Mouse (Mus musculus): ENCODE measurements around the gene Dcdc2b. TPM values are rescaled to one million over a fixed set of nuclear protein-coding genes. Genes with fewer than 3 reads are reported as not detected.

Dcdc2b gene
- polyA plus RNA-seq, 1 experiment: 12.6 TPM

DNA sequence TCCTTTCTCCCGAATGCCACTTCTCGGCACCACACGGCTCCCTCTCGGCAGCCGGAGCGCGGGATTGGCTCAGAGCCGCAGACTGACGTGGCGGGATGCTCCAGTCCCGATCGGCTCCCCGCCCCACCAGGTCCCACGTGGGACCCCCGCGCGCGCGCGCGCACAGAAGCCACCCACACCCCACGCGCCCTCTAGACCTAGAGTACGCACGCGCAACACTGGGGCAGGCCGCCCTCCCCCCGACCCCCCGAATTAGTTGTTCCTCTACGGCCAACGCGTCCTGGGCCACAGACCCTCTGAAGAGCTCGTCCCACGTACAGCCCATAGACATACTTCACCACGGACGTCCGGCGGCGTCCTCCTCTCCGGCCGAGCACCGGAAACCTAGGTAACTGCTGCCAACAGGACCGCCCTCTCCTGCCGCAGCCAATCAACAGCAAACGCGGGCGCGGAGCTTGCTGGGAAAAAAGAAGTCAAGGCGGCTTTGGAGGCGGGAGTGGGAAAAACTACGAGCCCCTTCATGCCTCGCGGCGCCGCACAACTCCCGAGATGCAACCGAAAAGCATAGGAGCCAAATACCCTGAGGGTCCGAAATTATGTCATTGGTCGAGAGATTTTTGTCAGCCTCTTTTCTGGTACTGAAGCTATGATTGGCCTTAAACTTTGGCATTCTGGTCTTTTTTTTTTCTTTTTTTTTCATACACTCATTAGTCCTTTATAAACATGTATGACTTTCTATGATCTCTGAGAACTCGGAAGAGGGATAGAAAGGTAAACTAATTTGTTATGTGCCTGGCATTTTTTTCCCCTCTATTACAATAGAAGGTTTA, 26.8 kb upstream of the Dcdc2b start, which contains the start of gene Txlna:
Gene Txlna, minus strand, starts transcription at position 428 of the 830 bp plus-strand sequence.
- TF ChIP-seq POLR2A (IDR thresholded peaks at IDR 0.05; ENCODE audit: borderline replicate concordance, control insufficient read depth, low read depth, low read length) (peak; percentile 82), CTCF (IDR thresholded peaks at IDR 0.05; ENCODE audit: control insufficient read depth, insufficient read depth, low read length) (no peak)
- under 1% methylated on average over 60 of the region's 60 CpGs for WGBS
- Histone ChIP-seq H3K4me1 (ENCODE audit: control insufficient read depth, insufficient read depth, low read length) (no peaks in the 10 kb centered on the region), H3K27ac (ENCODE audit: control insufficient read depth, insufficient read depth, low read depth, low read length, poor library complexity) (peak within 1 kb of the TSS; percentile 85), H3K4me3 (replicated peaks; ENCODE audit: control insufficient read depth, low read depth, low read length) (peak within 1 kb of the TSS; percentile 89)

DNA sequence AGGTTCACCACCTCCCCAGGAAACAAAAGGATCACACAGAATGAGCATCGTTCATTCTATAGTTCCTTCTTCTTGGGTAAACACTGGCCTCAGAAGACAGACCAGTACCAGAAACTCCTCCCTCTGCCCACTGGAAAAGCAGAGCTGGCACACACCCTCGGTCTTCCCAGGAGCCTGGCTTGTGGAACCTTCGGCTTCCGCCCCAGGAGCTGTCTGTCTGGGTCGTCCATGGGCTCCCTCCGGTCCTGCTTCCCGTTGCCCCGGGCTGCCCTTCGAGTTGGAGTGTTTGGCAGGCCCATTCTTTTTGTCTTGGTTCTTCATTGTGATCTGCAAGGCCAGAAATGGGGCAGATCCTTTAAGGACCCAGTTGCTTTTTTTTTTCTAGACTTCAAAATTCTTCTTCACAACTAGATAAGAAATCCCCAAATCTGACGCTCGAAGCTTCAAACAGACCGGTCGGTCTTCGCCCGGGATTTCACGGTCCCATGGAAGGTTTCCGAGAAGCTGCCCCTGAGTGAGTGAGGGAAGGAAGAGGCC, 26.1 kb upstream of the Dcdc2b start:
- Histone ChIP-seq H3K4me1 (ENCODE audit: control insufficient read depth, insufficient read depth, low read length) (no peaks in the 10 kb centered on the region), H3K27ac (ENCODE audit: control insufficient read depth, insufficient read depth, low read depth, low read length, poor library complexity) (peak overlapping the region; percentile 85), H3K4me3 (replicated peaks; ENCODE audit: control insufficient read depth, low read depth, low read length) (peak overlapping the region; percentile 89)
- WGBS: 1% methylated on average over 17 of the region's 17 CpGs
- no peak for TF ChIP-seq POLR2A (IDR thresholded peaks at IDR 0.05; ENCODE audit: borderline replicate concordance, control insufficient read depth, low read depth, low read length)
- no peak for TF ChIP-seq CTCF (IDR thresholded peaks at IDR 0.05; ENCODE audit: control insufficient read depth, insufficient read depth, low read length)

DNA sequence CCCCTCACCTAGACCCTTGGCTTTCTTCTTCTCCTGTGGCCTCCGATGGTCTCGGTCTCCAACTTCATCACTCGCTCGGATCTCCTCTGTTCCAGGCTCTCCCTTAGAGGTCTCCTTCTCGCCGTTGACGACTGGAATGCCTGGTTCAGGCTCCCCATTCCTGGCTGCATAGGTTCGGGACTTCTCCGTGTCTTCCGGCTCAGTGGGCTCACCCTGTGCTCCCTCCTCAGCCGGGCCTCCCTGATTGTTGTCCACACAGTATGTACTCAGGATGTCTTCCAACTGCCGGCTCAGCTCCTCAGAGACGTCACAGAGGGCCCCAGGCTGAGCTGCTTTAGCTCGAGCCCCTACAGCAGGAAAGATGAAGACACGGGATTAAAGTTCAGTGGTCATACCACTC, 25.2 kb upstream of the Dcdc2b start:
- Histone ChIP-seq H3K27ac (ENCODE audit: control insufficient read depth, insufficient read depth, low read depth, low read length, poor library complexity) (0 out of 2 replicates have a peak overlapping the region, but pooled peaks have one; percentile 24), H3K4me3 (replicated peaks; ENCODE audit: control insufficient read depth, low read depth, low read length) (no peak overlapping the region), H3K4me1 (ENCODE audit: control insufficient read depth, insufficient read depth, low read length) (no peaks in the 10 kb centered on the region)
- TF ChIP-seq CTCF (IDR thresholded peaks at IDR 0.05; ENCODE audit: control insufficient read depth, insufficient read depth, low read length) (no peak), POLR2A (IDR thresholded peaks at IDR 0.05; ENCODE audit: borderline replicate concordance, control insufficient read depth, low read depth, low read length) (no peak)
- 86% methylated on average over 15 of the region's 15 CpGs for WGBS

DNA sequence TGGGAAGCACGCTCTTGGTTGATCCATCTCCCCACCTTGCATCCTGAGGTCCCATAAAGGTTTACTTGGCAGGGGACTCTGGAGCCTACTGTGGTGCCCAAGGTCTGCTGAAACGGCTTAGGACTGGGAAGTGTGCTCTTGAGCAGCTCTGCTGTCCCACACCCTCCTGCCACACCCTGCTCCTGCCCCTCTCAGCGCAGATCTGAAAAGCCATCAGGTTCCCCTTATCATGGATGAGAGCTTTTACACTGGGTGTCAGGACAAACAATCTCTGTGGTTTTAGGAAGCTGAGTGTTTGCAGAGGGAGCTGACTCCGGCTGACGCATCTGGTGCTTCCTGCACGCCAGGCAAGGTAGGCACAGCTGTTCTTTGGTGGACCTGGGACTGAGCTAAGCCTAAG, 19.8 kb upstream of the Dcdc2b start:
- TF ChIP-seq CTCF (IDR thresholded peaks at IDR 0.05; ENCODE audit: control insufficient read depth, insufficient read depth, low read length) (no peak), POLR2A (IDR thresholded peaks at IDR 0.05; ENCODE audit: borderline replicate concordance, control insufficient read depth, low read depth, low read length) (no peak)
- Histone ChIP-seq H3K27ac (ENCODE audit: control insufficient read depth, insufficient read depth, low read depth, low read length, poor library complexity) (no peak overlapping the region), H3K4me1 (ENCODE audit: control insufficient read depth, insufficient read depth, low read length) (no peaks in the 10 kb centered on the region), H3K4me3 (replicated peaks; ENCODE audit: control insufficient read depth, low read depth, low read length) (no peak overlapping the region)
- WGBS: 74% methylated on average over 6 of the region's 6 CpGs

DNA sequence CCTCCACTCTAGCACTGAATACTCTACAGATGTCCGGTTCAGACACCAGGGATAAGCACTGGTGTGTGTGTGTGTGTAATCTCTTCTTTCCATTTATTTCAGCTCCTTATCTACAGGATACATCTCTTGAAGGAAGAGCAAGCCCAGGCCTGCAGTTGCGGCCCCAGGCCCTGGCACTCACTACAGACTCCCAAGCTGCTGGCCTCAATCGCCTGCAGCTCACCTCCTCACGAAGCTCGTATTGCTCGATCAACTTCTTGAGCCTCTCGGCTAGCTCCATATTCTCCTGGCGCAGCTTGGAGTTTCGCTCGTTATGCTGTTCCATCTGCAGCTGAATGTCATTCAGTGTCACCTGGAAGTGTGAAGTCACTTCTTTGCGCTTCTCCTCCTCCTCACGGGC, 17.8 kb upstream of the Dcdc2b start:
- TF ChIP-seq POLR2A (IDR thresholded peaks at IDR 0.05; ENCODE audit: borderline replicate concordance, control insufficient read depth, low read depth, low read length) (no peak), CTCF (IDR thresholded peaks at IDR 0.05; ENCODE audit: control insufficient read depth, insufficient read depth, low read length) (no peak)
- Histone ChIP-seq H3K4me3 (replicated peaks; ENCODE audit: control insufficient read depth, low read depth, low read length) (no peak overlapping the region), H3K4me1 (ENCODE audit: control insufficient read depth, insufficient read depth, low read length) (no peaks in the 10 kb centered on the region), H3K27ac (ENCODE audit: control insufficient read depth, insufficient read depth, low read depth, low read length, poor library complexity) (no peak overlapping the region)
- 89% methylated on average over 12 of the region's 12 CpGs for WGBS

DNA sequence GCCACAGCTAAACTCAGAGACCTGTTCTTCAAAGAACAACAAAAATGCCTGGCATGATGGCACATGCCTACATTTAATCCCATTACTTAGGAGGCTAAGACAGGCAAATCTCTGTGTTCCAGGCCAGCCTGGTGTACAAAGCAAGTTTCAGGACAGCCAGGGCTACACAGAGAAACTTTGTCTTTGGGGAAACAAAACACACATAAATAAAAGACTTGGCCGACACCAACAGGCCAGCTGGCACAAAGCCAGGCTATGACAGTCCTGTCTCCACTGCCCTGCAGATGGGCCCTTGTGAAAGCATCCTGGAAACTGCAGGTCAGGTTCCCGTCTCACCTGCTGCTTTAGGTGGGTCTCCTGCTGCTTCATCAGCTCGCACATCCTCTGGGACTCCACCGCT, 16.9 kb upstream of the Dcdc2b start:
- H3K4me3 ChIP-seq (replicated peaks; ENCODE audit: control insufficient read depth, low read depth, low read length): no peak overlapping the region
- 85% methylated on average over 4 of the region's 4 CpGs for WGBS
- H3K4me1 ChIP-seq (ENCODE audit: control insufficient read depth, insufficient read depth, low read length): no peaks in the 10 kb centered on the region
- H3K27ac ChIP-seq (ENCODE audit: control insufficient read depth, insufficient read depth, low read depth, low read length, poor library complexity): no peak overlapping the region
- TF ChIP-seq CTCF (IDR thresholded peaks at IDR 0.05; ENCODE audit: control insufficient read depth, insufficient read depth, low read length) (no peak), POLR2A (IDR thresholded peaks at IDR 0.05; ENCODE audit: borderline replicate concordance, control insufficient read depth, low read depth, low read length) (no peak)

DNA sequence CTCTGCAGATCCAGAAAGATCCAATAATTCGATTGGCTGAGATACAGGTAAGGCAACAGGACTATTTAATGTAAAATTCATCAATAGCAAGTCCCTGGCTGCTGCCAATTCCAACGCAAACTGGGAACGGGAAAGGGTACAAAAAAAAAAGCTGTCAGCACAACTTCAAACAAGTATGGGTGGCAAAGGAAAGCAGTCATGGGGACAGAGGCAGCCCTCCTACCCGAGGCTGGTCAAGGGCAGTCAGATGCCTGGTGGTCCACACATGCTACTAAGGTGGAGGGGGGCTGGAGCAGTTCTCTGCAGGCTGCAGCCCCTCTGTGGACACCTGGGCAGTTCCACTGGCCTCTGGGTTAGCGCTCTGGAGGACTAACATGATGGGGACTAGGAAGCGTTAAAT, 12.0 kb upstream of the Dcdc2b start:
- Histone ChIP-seq H3K4me1 (ENCODE audit: control insufficient read depth, insufficient read depth, low read length) (peaks cover 4% of the 10 kb centered on the region; the same call in 1 of the 2 replicates), H3K27ac (ENCODE audit: control insufficient read depth, insufficient read depth, low read depth, low read length, poor library complexity) (no peak overlapping the region), H3K4me3 (replicated peaks; ENCODE audit: control insufficient read depth, low read depth, low read length) (no peak overlapping the region)
- no peak for TF ChIP-seq POLR2A (IDR thresholded peaks at IDR 0.05; ENCODE audit: borderline replicate concordance, control insufficient read depth, low read depth, low read length)
- TF ChIP-seq CTCF (IDR thresholded peaks at IDR 0.05; ENCODE audit: control insufficient read depth, insufficient read depth, low read length): no peak
- WGBS: 83% methylated on average over 6 of the region's 6 CpGs

DNA sequence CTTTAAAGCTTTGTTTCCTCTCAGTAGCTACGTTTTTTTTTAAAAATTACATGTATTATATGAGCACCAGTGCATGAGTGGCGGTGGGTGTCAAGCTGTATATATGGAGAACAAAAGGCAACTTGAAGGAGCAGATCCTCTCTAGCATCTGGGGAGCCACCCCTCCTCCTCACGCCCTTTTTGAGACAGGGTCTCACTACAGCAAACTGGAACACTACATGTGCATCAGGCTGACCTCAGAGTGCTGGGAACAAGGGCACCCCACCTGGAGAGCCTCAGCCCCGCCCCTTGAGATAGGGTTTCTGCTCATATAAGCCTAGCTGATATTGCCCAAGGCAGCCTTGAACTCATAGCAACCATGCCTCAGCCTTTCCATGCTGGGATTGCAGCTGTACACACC, 11.4 kb upstream of the Dcdc2b start:
- 46% methylated on average over 4 of the region's 4 CpGs for WGBS
- Histone ChIP-seq H3K27ac (ENCODE audit: control insufficient read depth, insufficient read depth, low read depth, low read length, poor library complexity) (no peak overlapping the region; the same call in 1 of the 2 replicates), H3K4me1 (ENCODE audit: control insufficient read depth, insufficient read depth, low read length) (peaks cover 4% of the 10 kb centered on the region; the same call in 1 of the 2 replicates), H3K4me3 (replicated peaks; ENCODE audit: control insufficient read depth, low read depth, low read length) (no peak overlapping the region)
- no peak for TF ChIP-seq CTCF (IDR thresholded peaks at IDR 0.05; ENCODE audit: control insufficient read depth, insufficient read depth, low read length)
- TF ChIP-seq POLR2A (IDR thresholded peaks at IDR 0.05; ENCODE audit: borderline replicate concordance, control insufficient read depth, low read depth, low read length): no peak
